Mouse (Mus musculus): ENCODE measurements around the gene Wdr34.

DNA sequence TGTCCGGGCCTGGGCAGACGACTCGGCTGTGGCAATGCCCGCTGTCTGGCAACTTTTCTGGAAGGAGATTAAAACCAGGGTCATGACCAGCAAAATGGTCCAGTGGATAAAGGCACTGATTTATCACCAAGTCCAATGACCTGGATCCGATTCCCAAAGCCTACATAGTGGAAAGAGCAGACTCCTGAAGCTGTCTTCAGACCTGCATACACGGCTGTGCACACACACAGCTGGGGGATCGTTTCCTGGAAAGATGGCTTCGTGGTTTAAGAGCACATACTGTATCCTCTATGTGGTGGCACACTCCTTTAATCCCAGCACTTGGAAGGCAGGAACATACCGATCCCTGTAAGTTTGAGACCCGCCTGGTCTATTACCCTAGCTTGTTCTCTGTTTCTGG, 10.3 kb downstream of the Wdr34 start:
- TF ChIP-seq CTCF (IDR thresholded peaks at IDR 0.05; ENCODE audit: low read depth, low read length) (no peak), POLR2A (IDR thresholded peaks at IDR 0.05; ENCODE audit: borderline replicate concordance, low read depth, low read length) (no peak)
